Mouse (Mus musculus): ENCODE data around the gene Cops7b.

Cops7b gene

GRCm38 (mm10) chr1:86652675-86653074 is 70.0 kb downstream of the Cops7b start:
- DNase-seq (ENCODE audit: extremely low spot score, low read depth, low spot score) = no peak

GRCm38 (mm10) chr1:86657071-86657470 is 74.4 kb downstream of the Cops7b start:
- DNase-seq (ENCODE audit: extremely low spot score, low read depth, low spot score) = no peak

Data from hindlimb bud, embryonic 11.5 days (tissue).